Mouse (Mus musculus) ES-Bruce4 (cell line): ENCODE results near the gene Rai2. TPM values are rescaled to one million over a fixed set of nuclear protein-coding genes. Genes with fewer than 3 reads are reported as not detected.

Experiments
- H3K27ac ChIP-seq: 2 replicates; pipeline ENCODE4 v1.5.1; 2012; ENCODE audit warnings: low read length, inconsistent platforms; ENCODE audit not compliant: insufficient read depth
- H3K27me3 ChIP-seq: 2 replicates; pipeline ENCODE4 v1.6.1; 2012; ENCODE audit warnings: mild to moderate bottlenecking, low read length, inconsistent platforms; ENCODE audit not compliant: control insufficient read depth, poor library complexity, insufficient read depth, severe bottlenecking
- H3K36me3 ChIP-seq: 2 replicates; pipeline ENCODE4 v1.6.1; 2012; ENCODE audit warnings: inconsistent platforms, mild to moderate bottlenecking, low read length, moderate library complexity; ENCODE audit not compliant: control insufficient read depth, poor library complexity, insufficient read depth, severe bottlenecking
- H3K4me1 ChIP-seq: one replicate; pipeline ENCODE4 v1.8.1; 2011; ENCODE audit warnings: low read length; ENCODE audit not compliant: control insufficient read depth, insufficient read depth
- H3K4me3 ChIP-seq: 2 replicates; pipeline ENCODE4 v1.5.1; 2011; ENCODE audit warnings: low read depth, mild to moderate bottlenecking, low read length
- H3K9ac ChIP-seq: 2 replicates; pipeline ENCODE4 v1.6.1; 2012; ENCODE audit warnings: low read depth, mild to moderate bottlenecking, inconsistent platforms; ENCODE audit not compliant: poor library complexity, severe bottlenecking
- H3K9me3 ChIP-seq: replicated peaks from 2 replicates; pipeline ENCODE4 v1.6.1; 2012; ENCODE audit warnings: mild to moderate bottlenecking, low read length, inconsistent platforms; ENCODE audit not compliant: control insufficient read depth, poor library complexity, insufficient read depth, severe bottlenecking
- CTCF ChIP-seq: IDR thresholded peaks from one replicate; pipeline ENCODE4 v1.8.1; 2011; ENCODE audit warnings: low read depth, low read length
- EP300 ChIP-seq: IDR thresholded peaks from 2 replicates; pipeline ENCODE4 v1.6.1; 2011; ENCODE audit warnings: low read depth, low read length; ENCODE audit not compliant: insufficient read depth
- POLR2A ChIP-seq: IDR thresholded peaks from one replicate; pipeline ENCODE4 v1.8.1; 2011; ENCODE audit warnings: low read length; ENCODE audit not compliant: insufficient read depth
- polyA plus RNA-seq: library from polyadenylated mRNA; stranded (reverse); fragments of >200 nt; gene quantifications from 2 replicates; pipeline ENCODE4 v1.2.4, GENCODE M21; 2011; ENCODE audit warnings: low read depth; ENCODE audit not compliant: missing spikeins, insufficient read depth, insufficient read length

Rai2 gene
- 0.30 TPM in 1 of 2 replicates, not detected in the other for polyA plus RNA-seq

GRCm38 (mm10) chrX:161716865-161717763 is at the start of gene Rai2:
Rai2 (plus strand) TSS chrX:161717069.
- no peak within 1 kb of the TSS for H3K27ac ChIP-seq
- H3K4me3 ChIP-seq: peak within 1 kb of the TSS; percentile 83
- no peak for TF ChIP-seq POLR2A
- no peak for TF ChIP-seq CTCF
- TF ChIP-seq EP300: no peak
- no peak within 1 kb of the TSS for H3K9ac ChIP-seq
- no peaks in the 10 kb centered on the region for H3K9me3 ChIP-seq
- H3K27me3 ChIP-seq: peaks cover 3% of the 10 kb centered on the region; the same call in 1 of the 2 replicates
- no peaks in the 10 kb centered on the region for H3K4me1 ChIP-seq
- H3K36me3 ChIP-seq: no peaks in the 10 kb centered on the region

- no peak overlapping the region for H3K27ac ChIP-seq
- H3K27me3 ChIP-seq: no peaks in the 10 kb centered on the region
- no peaks in the 10 kb centered on the region for H3K9me3 ChIP-seq
- no peaks in the 10 kb centered on the region for H3K4me1 ChIP-seq
- H3K36me3 ChIP-seq: no peaks in the 10 kb centered on the region
- H3K4me3 ChIP-seq: no peak overlapping the region
- no peak overlapping the region for H3K9ac ChIP-seq
- no peak for TF ChIP-seq POLR2A
- TF ChIP-seq EP300: no peak
- TF ChIP-seq CTCF: no peak
Observed at GRCm38 (mm10) chrX:161689336-161689735, 27.5 kb upstream of the Rai2 start.

DNA sequence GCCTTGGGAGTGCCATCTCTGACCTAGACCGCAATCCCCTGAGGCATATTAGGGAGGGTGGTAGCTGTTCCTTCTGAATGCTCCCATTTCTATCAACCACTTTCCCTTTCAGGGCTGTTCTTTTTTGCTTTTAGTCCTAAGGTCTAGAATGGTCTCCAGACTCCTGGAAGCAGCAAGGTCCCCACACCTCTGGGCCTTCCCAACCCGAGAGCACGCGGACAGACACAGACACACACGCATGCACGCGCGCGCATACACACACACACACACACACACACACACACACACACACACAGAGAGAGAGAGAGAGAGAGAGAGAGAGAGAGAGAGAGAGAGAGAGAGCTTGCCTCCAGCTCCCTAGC is 385 bp upstream of the Rai2 start:
- TF ChIP-seq POLR2A: no peak
- no peak for TF ChIP-seq EP300
- TF ChIP-seq CTCF: no peak
- Histone ChIP-seq H3K27me3 (peaks cover 3% of the 10 kb centered on the region; the same call in 1 of the 2 replicates), H3K36me3 (no peaks in the 10 kb centered on the region), H3K4me1 (no peaks in the 10 kb centered on the region), H3K9me3 (no peaks in the 10 kb centered on the region), H3K27ac (no peak overlapping the region), H3K9ac (no peak overlapping the region), H3K4me3 (peak overlapping the region; percentile 83; the same call in 1 of the 2 replicates)

DNA sequence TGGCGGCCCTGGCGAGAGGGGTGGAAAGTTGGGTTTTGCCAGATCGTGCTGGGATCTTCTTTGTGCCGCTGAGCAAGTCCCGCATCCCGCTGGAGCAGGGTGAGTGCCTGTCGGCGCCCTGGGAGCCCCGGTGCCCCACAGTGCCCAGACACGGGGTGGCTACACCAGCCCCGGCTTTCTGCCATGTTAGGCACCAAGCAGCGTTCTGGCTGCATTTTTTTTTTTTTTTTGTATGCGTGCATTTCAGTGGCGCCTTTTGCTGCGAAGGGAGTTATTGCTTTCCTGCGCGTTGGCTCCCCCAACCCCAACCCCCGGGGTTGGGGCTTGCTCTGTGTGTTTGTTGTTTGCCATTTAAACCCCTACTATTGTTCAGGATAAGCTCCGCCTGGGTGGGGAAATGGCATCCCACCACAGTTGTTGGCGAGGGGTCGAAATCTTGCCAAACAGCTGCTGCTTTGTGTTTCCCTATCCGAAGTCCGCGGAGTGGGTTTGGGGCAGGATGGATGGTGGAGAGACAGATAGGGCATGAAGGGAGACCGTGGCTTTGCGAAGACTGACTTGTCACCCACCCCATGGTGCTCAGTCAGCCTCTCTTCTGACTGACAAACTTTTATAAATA is 1.0 kb downstream of the Rai2 start:
- H3K4me1 ChIP-seq: no peaks in the 10 kb centered on the region
- TF ChIP-seq EP300 (no peak), CTCF (no peak), POLR2A (no peak)
- no peaks in the 10 kb centered on the region for H3K36me3 ChIP-seq
- peak overlapping the region; percentile 46 for H3K4me3 ChIP-seq
- H3K9me3 ChIP-seq: no peaks in the 10 kb centered on the region
- peaks cover 3% of the 10 kb centered on the region; the same call in 1 of the 2 replicates for H3K27me3 ChIP-seq
- no peak overlapping the region for H3K9ac ChIP-seq
- H3K27ac ChIP-seq: no peak overlapping the region

- Histone ChIP-seq H3K9ac (no peak overlapping the region), H3K36me3 (no peaks in the 10 kb centered on the region), H3K9me3 (no peaks in the 10 kb centered on the region), H3K4me3 (no peak overlapping the region), H3K27ac (no peak overlapping the region), H3K4me1 (no peaks in the 10 kb centered on the region), H3K27me3 (peaks cover 3% of the 10 kb centered on the region; the same call in 1 of the 2 replicates)
- TF ChIP-seq CTCF (no peak), POLR2A (no peak), EP300 (no peak)
Observed at GRCm38 (mm10) chrX:161718548-161718947, 1.7 kb downstream of the Rai2 start.

- Histone ChIP-seq H3K9ac (no peak overlapping the region), H3K9me3 (no peaks in the 10 kb centered on the region), H3K27ac (no peak overlapping the region), H3K27me3 (peaks cover 3% of the 10 kb centered on the region; the same call in 1 of the 2 replicates), H3K4me1 (no peaks in the 10 kb centered on the region), H3K4me3 (no peak overlapping the region), H3K36me3 (no peaks in the 10 kb centered on the region)
- no peak for TF ChIP-seq POLR2A
- no peak for TF ChIP-seq EP300
Observed at GRCm38 (mm10) chrX:161721082-161721481, 4.2 kb downstream of the Rai2 start.
